Mouse (Mus musculus) gastrocnemius, adult 2 months (tissue): ENCODE results near the gene Aldh1a2. TPM values are rescaled to one million over a fixed set of nuclear protein-coding genes. Genes with fewer than 3 reads are reported as not detected.

Source experiments
- DNase-seq: peaks from one replicate; pipeline ENCODE4 v3.0.0; 2022
- H3K27ac ChIP-seq: fragments of 200-600 bp; 2 replicates; pipeline ENCODE4 v1.8.1; 2022; ENCODE audit warnings: mild to moderate bottlenecking
- H3K4me3 ChIP-seq: fragments of 200-600 bp; 2 replicates; pipeline ENCODE4 v1.8.1; 2022; ENCODE audit warnings: mild to moderate bottlenecking, moderate library complexity
- CTCF ChIP-seq: fragments of 200-600 bp; IDR thresholded peaks from 2 replicates; pipeline ENCODE4 v1.8.1; 2022; ENCODE audit warnings: antibody characterized with exemption, mild to moderate bottlenecking, moderate library complexity
- intact Hi-C: fragments of 180-260 bp; cut with DNase I; formaldehyde crosslinking; loops from one replicate; pipeline ENCODE4 v1.15.1; 2025
- total RNA-seq, 2 experiments: library from RNA; stranded (reverse); gene quantifications; 2 replicates each; pipeline ENCODE4 v1.2.3; 2021

Aldh1a2 gene
- total RNA-seq, 2 experiments from 2014 or later = 2.9 to 3.2 TPM

DNA sequence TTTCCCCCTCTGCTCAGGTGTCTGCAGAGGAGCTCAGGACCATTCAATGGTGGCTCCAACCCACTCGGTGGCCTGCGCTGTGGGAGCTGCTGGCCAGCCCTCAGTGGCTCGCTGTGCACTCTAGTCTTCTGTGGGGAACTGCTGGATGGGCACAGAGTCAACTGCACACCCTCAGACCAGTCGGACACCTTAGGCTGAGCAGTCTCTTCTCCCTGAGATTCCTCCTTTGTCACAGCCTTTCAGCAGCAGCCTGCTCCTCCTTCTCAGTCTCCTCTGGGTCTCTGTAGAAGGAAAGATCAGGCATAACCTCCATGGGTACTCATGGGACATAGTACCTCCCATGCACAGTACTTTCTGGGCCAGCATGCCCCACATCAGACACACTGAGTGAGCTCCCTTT lies 63.2 kb downstream of the Aldh1a2 start:
- intact Hi-C loops = no loop called here
- no peak for TF ChIP-seq CTCF
- no peak overlapping the region for H3K27ac ChIP-seq
- no peak overlapping the region for H3K4me3 ChIP-seq
- DNase-seq = no peak

DNA sequence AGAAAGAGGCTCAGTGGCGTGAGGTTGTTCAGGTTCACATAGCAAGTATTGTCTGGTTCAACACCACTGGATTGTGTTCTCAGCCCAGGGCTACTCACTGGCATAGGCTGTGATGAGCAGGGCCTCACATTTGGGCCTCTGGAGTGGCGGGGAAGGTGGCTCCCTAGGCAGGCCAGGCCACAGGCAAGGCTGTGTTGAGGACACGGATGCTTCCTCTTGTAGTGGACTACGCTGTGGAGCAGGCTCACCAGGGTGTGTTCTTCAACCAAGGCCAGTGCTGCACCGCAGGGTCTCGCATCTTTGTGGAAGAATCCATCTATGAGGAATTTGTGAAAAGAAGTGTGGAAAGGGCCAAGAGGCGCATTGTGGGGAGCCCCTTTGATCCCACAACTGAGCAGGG lies 67.6 kb downstream of the Aldh1a2 start:
- DNase-seq = no peak
- intact Hi-C loops = no loop called here
- H3K4me3 ChIP-seq = no peak overlapping the region
- no peak for TF ChIP-seq CTCF
- no peak overlapping the region for H3K27ac ChIP-seq

DNA sequence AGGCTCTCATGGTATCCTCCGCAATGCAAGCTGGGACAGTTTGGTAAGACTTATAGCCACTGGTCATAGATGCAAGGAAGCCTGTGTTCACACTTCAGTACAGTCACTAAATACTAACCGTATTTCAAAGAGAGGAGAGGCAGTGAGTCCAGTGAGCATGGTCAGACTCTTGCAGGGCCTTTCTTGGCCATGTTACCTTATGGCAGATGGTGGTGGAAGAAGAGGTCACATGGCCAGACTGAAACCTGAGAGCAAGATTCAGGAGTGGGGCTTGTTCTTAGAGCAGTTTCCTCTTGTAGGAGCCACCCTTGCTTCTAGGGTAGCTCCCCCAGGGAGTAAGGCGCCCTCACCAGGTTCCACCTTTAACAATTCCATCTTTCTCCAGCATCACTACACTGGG lies 69.6 kb downstream of the Aldh1a2 start:
- Histone ChIP-seq H3K27ac (no peak overlapping the region), H3K4me3 (no peak overlapping the region)
- no peak for DNase-seq
- TF ChIP-seq CTCF = no peak
- intact Hi-C loops = no loop called here

DNA sequence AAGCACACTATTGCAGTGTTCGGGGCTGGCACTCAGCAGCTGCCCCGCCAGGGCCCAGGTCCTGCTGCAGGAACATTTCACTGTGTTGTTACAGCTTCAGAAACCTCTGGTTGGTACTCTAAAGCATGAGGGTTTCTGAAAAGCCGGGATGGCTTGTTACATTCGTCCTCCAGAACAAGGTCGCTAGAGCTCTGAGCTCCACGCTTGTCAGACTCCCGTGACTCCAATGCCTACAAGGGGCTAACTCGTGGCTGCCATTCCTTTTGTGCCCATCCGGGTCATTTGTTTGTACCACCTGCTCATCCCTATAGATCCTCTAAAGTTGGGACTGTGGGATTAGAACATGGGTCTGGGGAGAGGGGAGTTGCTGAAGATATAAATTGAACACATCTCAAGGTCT lies 70.8 kb downstream of the Aldh1a2 start:
- no peak for DNase-seq
- TF ChIP-seq CTCF = no peak
- Histone ChIP-seq H3K27ac (no peak overlapping the region), H3K4me3 (no peak overlapping the region)
- intact Hi-C loops = no loop called here

DNA sequence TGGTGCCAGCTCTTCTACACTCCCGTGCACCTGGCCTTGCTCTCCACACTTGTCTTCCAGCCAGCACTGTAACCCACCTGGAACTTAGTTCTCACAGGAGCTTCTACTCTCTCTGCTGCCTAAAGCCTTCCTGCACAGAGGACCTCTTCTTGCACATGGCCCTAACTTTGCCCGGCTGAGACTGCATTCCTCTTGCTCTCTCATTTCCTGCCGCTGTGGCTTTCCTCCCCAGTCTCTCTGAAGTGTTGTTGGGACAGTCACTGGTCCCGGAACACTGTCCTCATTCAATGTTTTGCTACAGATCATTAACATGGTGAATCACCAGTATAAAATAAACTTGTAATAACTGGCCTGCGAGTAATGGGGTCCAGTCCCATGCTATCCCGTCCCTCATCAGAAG lies 73.1 kb downstream of the Aldh1a2 start:
- intact Hi-C loops = no loop called here
- no peak for DNase-seq
- no peak for TF ChIP-seq CTCF
- H3K4me3 ChIP-seq = no peak overlapping the region
- no peak overlapping the region for H3K27ac ChIP-seq

DNA sequence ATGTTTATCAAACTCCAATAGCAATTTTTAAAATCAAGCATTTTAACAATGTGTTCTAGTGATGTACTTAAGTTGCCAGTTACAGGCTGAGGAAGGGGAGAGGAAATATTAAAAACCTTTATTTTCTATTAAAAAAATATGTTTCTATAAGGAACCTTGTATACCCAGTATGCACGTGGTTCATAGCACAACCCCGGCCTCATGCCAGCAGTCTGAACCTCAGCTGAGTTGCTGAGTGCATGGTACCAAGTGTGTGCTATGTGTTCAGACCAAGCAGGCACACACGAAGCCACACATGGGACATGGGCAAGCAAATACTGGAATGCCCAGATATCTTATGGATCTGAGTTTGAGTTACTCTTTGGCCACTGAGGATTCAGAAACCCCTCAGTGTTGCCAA lies 74.2 kb downstream of the Aldh1a2 start:
- Histone ChIP-seq H3K4me3 (no peak overlapping the region), H3K27ac (no peak overlapping the region)
- no peak for TF ChIP-seq CTCF
- no peak for DNase-seq
- intact Hi-C loops = no loop called here

DNA sequence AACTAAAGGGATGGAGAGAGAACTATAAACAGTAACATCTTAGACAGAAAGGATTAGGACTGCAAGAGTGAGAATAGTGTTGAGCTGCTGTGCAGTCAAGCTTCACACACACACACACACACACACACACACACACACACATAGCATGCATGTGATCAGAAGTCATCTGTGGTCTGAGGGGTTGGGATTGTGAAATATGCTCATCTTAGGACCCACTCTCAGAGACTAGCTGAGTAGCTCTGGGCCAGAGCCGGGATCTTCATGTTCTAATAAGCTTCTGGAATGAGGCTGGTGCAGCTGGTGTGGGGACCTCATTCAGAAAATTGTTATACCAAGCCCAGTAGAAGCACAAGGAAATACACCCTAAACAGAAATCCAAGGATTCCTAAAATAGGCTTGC lies 75.1 kb downstream of the Aldh1a2 start:
- H3K4me3 ChIP-seq = no peak overlapping the region
- TF ChIP-seq CTCF = no peak
- intact Hi-C loops = no loop called here
- peak; percentile 25 for DNase-seq
- no peak overlapping the region for H3K27ac ChIP-seq

DNA sequence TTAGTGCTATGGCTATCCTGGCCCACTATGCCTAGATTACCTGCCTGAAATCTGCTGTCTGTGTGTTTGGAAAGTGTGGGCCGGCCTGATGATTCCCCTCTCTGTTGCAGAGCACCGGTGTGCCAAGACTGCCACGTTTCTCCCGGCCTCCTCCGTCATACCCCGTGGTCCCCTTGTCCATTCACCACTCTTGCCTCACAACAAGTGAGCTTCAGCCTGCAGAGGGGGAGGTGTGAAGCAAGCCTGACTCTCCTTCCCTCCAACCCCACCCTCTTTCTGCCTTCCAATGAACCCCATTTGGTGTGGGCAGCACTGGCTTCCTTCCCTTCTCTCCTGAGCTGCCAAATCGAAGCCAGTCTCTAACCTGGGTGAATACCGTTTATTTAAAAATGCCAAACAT lies 79.9 kb downstream of the Aldh1a2 start:
- no peak for DNase-seq
- intact Hi-C loops = no loop called here
- Histone ChIP-seq H3K4me3 (no peak overlapping the region), H3K27ac (no peak overlapping the region)
- TF ChIP-seq CTCF = no peak

DNA sequence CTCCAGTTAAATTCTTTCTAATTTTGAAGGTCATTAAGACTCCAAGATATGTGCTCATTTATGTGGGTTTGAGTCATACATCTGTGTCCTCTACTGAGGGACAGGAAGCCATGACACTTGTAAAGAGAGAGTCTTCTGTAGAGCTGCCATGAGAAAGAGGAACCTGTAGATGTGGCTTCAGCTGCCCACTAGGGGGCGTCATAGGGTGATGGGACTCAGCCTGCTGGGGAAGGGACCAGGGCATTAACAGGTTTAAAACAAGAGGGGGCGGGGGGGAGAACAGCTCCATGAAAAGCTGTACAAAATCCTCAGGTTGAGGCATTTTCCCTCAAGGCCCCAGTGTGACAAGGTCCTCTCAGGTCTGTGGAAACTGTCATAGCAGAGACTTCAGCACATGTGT lies 88.0 kb downstream of the Aldh1a2 start:
- H3K4me3 ChIP-seq = no peak overlapping the region
- peak; percentile 22; the same call in 1 of the 2 replicates for TF ChIP-seq CTCF

DNA sequence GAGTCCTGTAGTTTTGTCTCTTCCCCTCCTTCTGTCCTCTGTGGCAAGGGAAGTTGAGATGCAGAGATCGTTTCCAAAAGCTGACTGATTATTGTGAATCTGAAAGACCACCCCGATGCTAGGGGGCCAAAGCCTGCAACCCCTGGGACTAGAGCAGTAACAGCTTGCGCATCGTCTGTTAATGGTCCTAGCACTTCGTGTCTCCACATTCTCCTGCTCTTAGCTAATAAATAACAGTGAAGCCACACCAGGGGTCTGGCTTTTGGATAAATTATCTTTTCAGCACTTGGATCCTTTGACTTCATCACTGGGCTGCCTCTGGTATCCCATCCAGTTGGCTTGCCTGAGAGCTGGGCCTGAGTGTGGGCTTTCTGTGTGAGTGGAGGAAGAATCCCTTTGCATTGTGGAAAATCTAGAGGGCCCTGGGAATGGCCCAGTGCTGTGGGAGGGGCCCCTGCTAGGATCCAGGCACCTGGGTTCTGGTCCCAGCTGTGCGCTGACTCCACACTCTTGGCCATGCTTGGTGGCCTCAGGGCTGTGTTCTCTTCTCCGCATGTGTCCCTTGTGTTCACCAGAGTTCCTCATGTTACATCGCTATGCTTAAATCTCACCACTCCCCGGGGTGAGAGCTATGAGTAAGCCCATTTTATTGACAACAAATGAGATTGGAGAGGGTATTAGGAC lies 91.7 kb downstream of the Aldh1a2 start:
- no peak overlapping the region for H3K27ac ChIP-seq
- peak; percentile 55 for DNase-seq
- intact Hi-C loops = no loop called here
- no peak overlapping the region for H3K4me3 ChIP-seq
- no peak for TF ChIP-seq CTCF

More for the DNA sequence above, 88.0 kb downstream of the Aldh1a2 start:
- DNase-seq = no peak
- intact Hi-C loops = no loop called here
- H3K27ac ChIP-seq = no peak overlapping the region

DNA sequence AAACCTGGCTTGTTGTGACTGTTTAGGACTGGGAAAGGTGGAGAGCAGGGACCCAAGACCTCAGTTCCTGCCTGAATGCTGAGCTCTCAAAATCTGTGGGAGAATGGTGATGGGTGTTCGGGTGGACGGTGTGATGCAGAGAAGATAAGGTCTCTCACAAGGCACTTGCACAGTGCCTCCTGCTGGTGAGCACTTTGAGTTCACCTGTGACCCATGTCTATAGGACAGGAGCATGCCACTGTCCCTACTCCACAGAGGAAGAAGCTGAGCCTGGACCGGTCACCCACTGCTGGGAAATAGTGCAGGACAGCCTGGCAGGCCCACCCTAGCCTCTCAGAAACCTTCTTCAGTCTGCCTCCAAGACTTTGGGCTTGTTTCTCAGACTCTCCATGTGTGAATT lies 100.4 kb downstream of the Aldh1a2 start:
- Histone ChIP-seq H3K27ac (no peak overlapping the region), H3K4me3 (no peak overlapping the region)
- no peak for DNase-seq
- TF ChIP-seq CTCF = no peak
- intact Hi-C loops = no loop called here

DNA sequence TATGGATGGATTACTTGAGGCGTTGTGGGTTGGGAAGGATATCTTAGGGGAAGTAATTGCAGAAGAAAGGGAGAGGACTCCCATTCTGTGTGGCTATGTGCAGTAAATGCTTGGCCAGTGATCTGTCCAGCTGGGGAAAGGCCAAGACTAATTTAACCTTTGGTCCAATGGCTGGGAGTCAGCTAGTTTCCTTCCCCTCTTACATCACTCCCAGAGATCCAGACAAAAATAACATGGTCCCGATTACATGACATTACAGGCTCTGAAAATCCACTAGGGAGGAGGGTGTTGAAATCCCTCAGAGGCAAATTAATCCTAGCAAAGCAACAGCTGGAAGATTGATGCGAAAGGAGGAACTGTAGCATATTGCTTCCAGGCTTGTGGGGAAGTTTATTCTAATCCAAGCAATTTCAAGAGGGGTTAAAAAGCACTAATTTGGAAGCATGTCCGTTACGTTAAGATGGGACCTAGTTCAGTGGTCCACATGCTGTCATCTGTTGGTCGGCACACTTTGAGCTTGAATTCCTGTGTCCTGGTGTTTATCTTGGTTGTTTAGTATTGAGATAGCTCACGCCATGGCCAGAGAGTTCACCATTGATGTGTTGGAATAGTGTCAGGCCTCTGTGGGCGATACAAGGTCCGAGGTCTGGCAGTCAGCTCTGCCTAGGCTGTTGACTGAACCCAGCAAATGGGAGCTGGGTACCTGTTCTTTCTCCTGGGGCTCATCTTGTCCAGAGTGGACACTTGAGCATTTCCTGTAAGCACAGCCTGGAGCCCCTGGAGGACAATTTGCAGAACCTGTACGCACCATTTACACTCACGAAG lies 101.7 kb downstream of the Aldh1a2 start:
- Histone ChIP-seq H3K27ac (peak overlapping the region; percentile 16; the same call in 1 of the 2 replicates), H3K4me3 (no peak overlapping the region)
- no peak for TF ChIP-seq CTCF
- peak; percentile 73 for DNase-seq
- intact Hi-C loops = no loop called here

DNA sequence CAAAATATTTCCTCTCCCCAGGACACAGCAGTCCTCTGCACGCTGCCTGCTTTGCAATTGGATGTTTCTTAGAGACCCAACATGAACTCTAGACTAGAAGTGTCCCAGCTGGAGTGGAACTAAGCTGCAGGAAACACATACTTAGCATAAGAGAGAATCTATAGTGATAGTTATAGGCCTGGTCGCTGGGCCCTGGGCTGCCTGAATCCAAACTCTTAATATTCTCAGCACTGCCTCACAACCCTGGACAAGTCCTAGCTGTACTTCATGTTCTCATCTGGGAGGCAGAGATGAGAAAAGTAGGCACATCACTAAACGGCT lies 102.3 kb downstream of the Aldh1a2 start:
- TF ChIP-seq CTCF = no peak
- Histone ChIP-seq H3K4me3 (no peak overlapping the region), H3K27ac (peak overlapping the region; percentile 16; the same call in 1 of the 2 replicates)
- intact Hi-C loops = no loop called here
- DNase-seq = no peak

DNA sequence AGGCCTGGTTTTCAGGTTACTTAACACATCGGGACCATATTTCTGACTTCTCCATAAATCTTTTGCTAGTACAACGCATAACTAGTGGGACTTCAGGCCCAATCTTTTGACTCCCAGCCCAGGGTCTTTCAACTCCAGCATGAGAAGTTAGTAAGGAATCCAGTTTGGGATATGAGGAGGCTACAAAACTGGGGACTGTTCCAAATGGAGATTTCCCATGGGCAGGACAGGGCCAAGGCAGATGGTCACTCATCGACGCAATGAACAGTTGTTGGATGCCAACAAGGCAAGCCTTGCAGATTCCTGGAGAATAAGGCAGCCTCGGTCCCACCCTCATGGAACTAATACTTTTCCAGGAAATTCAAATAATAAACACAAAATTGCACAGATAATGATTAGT lies 104.2 kb downstream of the Aldh1a2 start:
- TF ChIP-seq CTCF = no peak
- DNase-seq = peak; percentile 59
- Histone ChIP-seq H3K4me3 (no peak overlapping the region), H3K27ac (no peak overlapping the region)
- intact Hi-C loops = no loop called here
